Mouse (Mus musculus) frontal cortex, postnatal 14 days (tissue): ENCODE measurements around the gene Soat1.

Experiments used
- DNase-seq, 2 experiments: peaks; one replicate each; pipeline ENCODE4 v3.0.0; 2022; ENCODE audit warnings: low spot score in 2 of 2

Soat1 gene

DNA sequence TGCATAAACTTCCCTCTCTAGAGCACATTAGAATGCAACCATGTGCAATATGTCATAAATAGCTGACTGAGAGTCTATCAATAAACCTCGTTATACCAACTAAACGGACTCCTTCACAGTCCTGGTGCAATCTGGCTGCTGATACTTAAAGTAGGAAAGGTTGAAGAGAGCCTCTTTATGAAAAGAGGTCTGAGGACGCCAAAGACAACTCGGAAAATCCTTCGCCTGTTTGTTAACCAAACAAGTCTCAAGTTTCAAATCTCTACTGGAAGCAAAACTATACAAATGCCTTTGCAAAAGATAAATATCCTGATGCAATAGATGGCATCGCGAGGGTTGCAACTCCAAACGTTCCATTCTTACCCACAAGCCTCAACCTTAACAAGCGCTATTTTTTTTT, 9.2 kb downstream of the Soat1 start:
- DNase-seq = no peak

DNA sequence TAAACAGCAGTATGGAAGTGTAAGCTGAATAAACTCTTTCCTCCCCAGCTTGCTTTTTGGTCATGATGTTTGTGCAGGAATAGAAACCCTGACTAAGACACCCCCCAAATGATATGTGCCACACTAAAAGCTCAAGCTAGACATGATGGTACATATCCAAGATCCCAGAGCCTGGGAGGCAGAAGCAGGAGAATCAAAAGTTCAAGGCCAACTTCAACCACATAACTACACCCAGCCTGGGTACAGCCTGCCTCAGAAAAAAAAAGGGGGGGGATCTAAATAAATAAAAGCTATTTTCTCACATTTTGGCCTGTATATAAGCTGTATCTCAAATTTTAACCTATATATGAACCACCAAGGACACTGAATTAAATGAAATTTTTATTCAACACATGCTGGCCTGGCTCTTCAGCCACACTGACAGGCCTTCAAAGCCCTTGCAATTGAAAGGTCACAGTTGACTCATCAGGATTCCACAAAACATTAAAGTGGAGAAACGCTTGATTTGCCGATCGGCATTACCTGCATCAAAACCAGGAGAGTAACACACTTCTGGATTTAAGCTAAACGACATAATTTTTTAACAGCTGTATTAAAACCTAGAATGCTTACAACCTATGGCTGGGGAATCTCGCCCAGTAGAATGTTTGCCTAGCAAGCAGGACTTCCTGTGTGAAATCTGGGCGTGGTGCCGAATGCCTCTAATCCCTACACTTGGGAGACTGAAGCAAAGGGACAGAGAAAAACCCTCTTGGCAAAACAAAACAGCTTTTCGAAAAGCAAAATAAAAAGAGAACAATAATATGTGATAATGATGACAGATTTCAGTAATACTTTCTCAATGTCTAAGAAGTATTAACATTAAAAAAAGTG, 9.9 kb downstream of the Soat1 start:
- DNase-seq = no peak

GRCm38 (mm10) chr1:156462273-156462991, 11.7 kb downstream of the Soat1 start:
- DNase-seq = no peak

DNA sequence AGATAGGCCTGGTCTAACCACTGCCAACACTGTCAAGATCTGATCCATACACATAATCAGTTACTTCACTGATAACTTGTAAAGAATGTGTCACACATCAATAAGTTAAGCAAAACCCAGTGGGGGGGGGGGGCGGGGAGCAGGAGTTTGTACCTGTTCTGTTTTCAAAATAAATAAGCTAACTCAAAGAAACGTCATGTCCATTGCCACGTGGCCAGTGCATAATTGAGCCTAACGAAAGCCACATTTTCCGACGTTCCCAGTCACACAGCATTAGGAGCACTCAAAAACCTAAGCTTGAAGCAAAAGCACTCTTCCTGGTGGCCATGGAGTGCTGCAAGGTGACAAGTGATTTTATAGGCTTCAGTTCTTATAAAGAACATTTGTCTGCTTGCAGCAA, 13.1 kb downstream of the Soat1 start:
- DNase-seq = no peak

DNA sequence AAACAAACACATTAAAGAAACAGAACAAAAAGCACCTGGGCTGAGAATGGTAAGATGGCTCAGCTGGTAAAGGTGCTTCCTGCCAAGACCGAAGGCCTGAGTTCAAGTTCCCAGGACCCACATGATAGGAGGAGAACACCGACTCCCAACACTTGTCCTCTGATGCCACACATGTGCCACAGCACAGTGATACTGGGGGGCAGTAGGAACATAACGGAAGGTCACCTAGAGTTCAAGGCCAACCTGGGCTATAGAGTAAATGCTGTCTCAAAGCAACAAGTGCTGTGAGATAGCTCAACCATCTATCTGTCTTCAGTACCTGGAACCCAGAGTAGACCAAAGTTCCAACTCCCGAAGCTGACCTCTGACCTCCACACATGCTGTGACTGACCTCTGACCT, 13.9 kb downstream of the Soat1 start:
- DNase-seq = no peak

DNA sequence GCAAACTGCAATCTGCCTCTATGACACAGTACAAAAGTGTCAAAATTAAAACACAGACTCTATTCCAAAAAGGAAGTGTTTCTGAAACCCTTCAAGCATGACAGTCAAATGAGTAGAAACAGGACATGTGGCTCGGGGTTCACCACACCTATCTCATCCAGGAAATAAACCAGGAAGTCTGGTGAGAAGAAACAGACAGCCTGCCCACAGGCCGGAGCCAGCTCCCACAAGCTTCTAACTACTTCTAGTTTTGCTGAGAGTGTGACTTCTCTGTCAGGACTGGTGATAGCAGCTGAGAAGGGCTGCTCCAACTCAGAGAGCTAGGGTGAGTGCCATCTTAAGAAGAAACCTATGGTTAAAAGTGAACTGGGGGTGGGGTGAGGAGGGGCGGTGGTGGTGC, 14.4 kb downstream of the Soat1 start:
- DNase-seq = no peak

- DNase-seq = no peak
Observed at GRCm38 (mm10) chr1:156458391-156459060, 15.6 kb downstream of the Soat1 start.

GRCm38 (mm10) chr1:156455005-156455758, 18.9 kb downstream of the Soat1 start:
- no peak for DNase-seq

GRCm38 (mm10) chr1:156454384-156454783, 19.7 kb downstream of the Soat1 start:
- DNase-seq = no peak

GRCm38 (mm10) chr1:156453876-156454275, 20.3 kb downstream of the Soat1 start:
- no peak for DNase-seq

DNA sequence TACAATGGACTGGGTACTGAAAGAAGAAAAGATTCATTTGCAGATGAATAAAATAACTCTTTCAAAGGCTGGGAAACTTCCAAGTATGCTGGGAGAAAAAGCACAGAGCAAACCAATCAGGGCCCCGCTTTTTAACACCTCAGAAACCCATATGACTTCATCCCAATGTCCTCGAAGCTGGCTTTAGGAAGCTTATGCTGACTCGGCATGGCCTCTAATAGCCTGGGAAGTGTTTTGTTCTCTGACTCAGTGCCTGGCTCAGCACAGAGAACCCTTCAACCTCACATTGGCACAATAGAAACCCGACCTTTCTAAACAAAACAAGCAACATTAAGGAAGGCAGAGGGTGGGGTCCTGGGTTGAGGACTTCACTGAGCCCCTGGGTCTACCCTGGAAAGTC, 23.7 kb downstream of the Soat1 start:
- no peak for DNase-seq

GRCm38 (mm10) chr1:156449691-156450090, 24.4 kb downstream of the Soat1 start:
- DNase-seq = no peak

DNA sequence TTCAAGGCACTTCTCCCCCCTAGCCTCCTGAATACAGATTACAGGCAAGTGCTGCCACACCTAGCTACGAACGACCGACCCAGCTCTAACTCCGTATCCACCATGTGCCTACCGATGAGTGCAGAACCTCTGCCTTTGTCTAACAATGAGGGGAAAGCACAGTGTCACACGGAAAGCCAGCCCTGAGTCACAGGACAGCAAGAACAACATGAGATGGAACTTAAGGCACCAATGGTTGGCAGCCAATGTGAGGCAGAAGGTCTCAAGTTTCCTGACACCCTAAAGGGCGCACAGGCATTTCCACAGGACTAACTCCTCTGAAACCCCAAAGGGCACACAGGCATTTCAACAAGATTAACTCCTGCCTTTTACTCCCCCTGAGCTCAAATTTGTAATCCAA, 25.0 kb downstream of the Soat1 start:
- DNase-seq = no peak

DNA sequence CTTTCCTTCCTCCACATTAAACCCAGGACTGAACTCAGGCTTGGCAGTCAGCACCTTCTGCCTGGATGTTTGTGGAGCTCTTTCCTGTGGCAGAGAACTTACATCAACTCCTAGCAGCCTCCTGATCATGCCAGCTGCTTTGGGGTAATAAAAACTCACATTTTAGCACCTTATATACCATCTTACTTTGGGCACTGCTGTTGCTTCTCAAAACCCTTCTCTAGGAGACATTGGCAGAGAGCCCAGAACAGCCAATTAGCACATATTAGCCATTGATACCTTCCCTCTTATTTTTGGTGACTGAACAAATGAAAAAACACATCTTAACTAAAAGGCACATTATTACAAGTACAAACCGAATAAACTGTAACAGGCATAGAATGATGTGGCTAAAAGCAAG, 29.1 kb downstream of the Soat1 start:
- no peak for DNase-seq

GRCm38 (mm10) chr1:156442776-156443175, 31.4 kb downstream of the Soat1 start:
- DNase-seq = no peak

DNA sequence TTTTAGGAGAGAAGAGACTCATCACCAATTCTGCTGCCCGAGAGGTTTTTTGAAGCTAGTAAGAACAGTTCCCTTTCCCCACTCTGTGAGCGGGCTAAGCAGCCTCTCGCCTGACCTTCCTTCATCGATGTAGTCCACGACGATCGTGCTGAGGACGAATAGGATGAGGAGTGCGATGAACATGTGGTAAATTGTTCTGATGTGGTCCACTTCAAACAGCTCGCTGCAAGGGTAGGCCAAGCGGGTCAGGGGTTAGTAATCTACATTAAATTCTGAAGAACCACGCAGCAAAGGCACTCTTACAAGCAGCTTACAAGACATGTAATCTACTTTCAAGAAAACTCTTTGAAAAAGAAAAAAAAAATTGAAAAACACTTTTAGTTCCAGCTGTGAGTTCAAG, 31.9 kb downstream of the Soat1 start:
- no peak for DNase-seq

DNA sequence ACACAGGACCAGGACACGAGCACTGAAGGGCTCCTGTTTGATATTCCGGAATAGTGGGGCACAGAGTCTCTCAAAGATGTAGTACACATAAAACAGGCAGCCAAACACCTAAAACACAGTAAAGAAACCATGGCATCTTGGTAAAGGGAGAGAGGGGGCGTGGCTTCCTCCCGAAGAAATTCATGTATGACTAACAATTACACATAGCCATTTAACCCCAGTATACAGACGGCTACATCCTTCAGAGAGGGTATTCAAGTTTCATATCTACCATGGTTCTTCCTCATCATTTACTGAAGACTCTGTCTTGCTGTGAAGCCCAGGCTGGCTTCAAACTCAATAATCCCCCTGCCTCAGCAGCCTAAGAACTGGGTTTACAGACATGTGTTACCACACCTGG, 36.4 kb downstream of the Soat1 start:
- DNase-seq = no peak

GRCm38 (mm10) chr1:156437016-156437708, 37.0 kb downstream of the Soat1 start:
- DNase-seq = no peak

DNA sequence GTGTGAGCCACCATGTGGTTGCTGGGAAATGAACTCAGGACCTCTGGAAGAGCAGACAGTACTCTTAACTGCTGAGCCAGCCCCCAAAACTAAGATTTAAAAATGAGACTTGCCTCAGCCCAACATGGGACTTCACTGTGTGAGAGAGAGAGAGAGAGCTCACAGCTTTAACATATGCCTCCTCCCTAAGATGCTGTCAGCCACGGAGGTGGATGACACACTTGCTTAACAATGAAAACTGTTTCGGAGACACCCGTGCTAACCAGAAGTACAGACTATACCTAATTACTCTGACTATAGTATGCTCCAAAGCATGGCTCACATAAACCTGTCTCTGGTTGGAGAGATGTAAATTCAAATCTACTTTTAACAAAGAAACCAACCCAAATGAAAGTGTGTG, 40.6 kb downstream of the Soat1 start:
- no peak for DNase-seq

DNA sequence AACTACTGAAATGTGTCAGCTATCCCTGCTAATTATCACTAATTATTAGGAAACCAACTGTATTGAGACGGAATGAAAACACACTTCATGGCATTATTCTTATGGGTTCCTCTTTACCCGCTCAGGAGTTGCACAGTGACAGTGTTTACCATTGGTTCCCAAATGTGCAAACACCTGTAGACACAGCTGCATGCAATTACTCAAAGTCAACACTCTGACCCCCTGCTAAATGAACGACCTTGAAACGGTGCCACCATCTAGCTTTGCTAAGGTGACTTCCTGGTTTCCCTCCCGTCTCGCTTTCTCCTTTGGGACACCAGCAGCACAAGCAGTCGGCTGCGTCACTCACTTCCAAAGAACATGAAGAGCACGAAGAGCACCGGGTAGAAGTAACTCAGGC, 41.6 kb downstream of the Soat1 start:
- DNase-seq = no peak

DNA sequence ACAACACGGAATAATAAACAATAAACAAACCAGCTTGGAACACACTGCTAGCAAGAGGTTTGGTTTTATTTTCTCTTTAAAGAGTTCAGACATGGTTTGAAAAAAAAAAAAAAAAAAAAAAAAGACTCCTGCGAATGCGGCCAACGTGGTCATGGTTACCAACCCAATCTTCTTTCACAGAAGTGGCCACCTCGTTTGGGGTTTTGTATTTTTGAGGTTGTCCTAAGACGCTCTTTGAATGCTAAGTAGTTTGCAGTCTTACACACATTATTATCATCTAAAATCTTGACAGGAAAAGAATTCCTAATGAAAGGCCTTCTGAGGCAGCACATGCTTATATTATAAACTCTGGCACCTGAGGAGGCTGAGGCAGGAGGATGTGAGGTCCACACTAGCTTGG, 45.7 kb downstream of the Soat1 start:
- no peak for DNase-seq
